Comparison of ENCODE assay signal across 8 mouse cellular contexts in the genomic region with DNA sequence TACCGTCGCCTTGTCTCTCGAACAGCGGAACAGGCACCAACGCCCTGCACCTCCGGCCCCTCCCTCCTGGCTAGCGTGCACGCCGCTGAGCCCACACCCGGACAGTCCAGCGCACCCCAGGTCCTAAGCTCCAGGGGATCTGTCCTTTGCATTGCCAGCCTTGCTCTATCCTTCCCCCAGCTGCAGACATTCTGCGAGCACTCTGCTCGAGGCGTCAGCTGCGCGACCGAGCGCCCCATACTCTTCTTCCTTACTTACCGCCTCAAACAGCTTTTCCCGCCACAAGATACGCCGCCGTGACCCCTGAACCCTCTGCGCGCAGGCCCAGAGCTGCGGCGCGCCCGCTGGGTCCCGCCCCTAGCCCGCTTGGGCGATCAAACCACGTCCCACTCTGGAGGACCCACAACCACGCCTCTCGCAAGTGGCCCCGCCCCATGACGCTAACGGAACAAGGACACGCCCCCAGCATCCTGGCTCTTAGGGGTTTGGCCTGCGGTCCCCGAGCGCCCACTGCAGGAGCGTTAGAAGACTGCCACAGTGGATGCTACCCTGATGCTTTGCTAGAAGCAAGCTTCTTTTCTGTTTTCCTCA. TPM values are rescaled to one million over a fixed set of nuclear protein-coding genes. Genes with fewer than 3 reads are reported as not detected.
DNase-seq lines count a peak whose midpoint lies in the region; ATAC-seq lines count a peak whose summit lies in the region.

A gene (minus strand): TSS at position 353 of the 591 bp plus-strand sequence.

- peak; percentile 92 for DNase-seq in MEL-GATA-1-ER (ENCODE audit: extremely low read depth, low read depth)
- peak; percentile 100 for DNase-seq in cerebellum, adult 8-10 months
- DNase-seq in forelimb bud, embryonic 11.5 days (ENCODE audit: low read depth, low spot score), result peak; percentile 99
- DNase-seq in layer of hippocampus, adult 9-10 months (ENCODE audit: low spot score), result peak; percentile 97
- DNase-seq in ovary, postnatal 10 days (ENCODE audit: low spot score), result peak; percentile 96
- DNase-seq in thymus, postnatal 10 days (ENCODE audit: low spot score in 2 of 2), result peak; percentile 100

- no peaks in the 10 kb centered on the region for H3K9me3 ChIP-seq in lung, embryonic 16.5 days (ENCODE audit: control insufficient read depth, low read length)

- peaks cover 28% of the 10 kb centered on the region for H3K36me3 ChIP-seq in lung, embryonic 16.5 days (ENCODE audit: control insufficient read depth, insufficient read depth, low read length)

- H3K4me1 ChIP-seq in lung, embryonic 16.5 days (replicated peaks; ENCODE audit: control insufficient read depth, insufficient read depth, low read length), result peaks cover 21% of the 10 kb centered on the region

- peak; percentile 84 to 85 for ATAC-seq in hematopoietic stem cell, adult 5-6 weeks (replicated peaks in 1 of 2; ENCODE audit: insufficient read depth in 1 of 2, low FRiP score in 2 of 2, low TSS enrichment in 1 of 2, low read depth in 1 of 2, poor library complexity in 2 of 2, severe bottlenecking in 2 of 2)
- peak; percentile 95 for ATAC-seq in lung, embryonic 16.5 days (ENCODE audit: low read depth)

- H3K27me3 ChIP-seq in lung, embryonic 16.5 days (ENCODE audit: control insufficient read depth, insufficient read depth, low read depth, low read length), result no peaks in the 10 kb centered on the region

- H3K4me2 ChIP-seq in lung, embryonic 16.5 days (ENCODE audit: low read depth, low read length), result peak within 1 kb of the TSS; percentile 76

- H3K9ac ChIP-seq in lung, embryonic 16.5 days (ENCODE audit: low read length), result peak within 1 kb of the TSS; percentile 62

- under 1% methylated on average over 43 of the region's 43 CpGs for WGBS in lung, embryonic 16.5 days

- peak within 1 kb of the TSS; percentile 54 for H3K4me3 ChIP-seq in lung, embryonic 16.5 days (ENCODE audit: low read length)

- peak within 1 kb of the TSS; percentile 41 for H3K27ac ChIP-seq in lung, embryonic 16.5 days (ENCODE audit: low read length)

RNA-seq across cellular contexts. Expression of the gene that starts here (rescaled TPM):
- 57.7 and 60.3 TPM in 2 replicates for total RNA-seq in hematopoietic stem cell, adult 5-6 weeks (2017)
- polyA plus RNA-seq in lung, embryonic 16.5 days (2015; fragmentation: Nextera tagmentation; extraction: Ambion mirVana), result 100 and 109 TPM in 2 replicates

Comparison
In these comparisons a context has a peak if more than half of its experiments do, and no peak if none do; other contexts are left out.
1. Peak in every context shown above with its lines: DNase-seq, ATAC-seq, H3K4me3 ChIP-seq and H3K27ac ChIP-seq.